Mouse (Mus musculus): ENCODE data around the gene Cpt1a. TPM values are rescaled to one million over a fixed set of nuclear protein-coding genes. Genes with fewer than 3 reads are reported as not detected.
A peak's percentile ranks its signal among the peaks of the same experiment; 100 is the strongest.

Gene Cpt1a
- polyA plus RNA-seq, 1 experiment from 2014 or later = 14.5 TPM

DNA sequence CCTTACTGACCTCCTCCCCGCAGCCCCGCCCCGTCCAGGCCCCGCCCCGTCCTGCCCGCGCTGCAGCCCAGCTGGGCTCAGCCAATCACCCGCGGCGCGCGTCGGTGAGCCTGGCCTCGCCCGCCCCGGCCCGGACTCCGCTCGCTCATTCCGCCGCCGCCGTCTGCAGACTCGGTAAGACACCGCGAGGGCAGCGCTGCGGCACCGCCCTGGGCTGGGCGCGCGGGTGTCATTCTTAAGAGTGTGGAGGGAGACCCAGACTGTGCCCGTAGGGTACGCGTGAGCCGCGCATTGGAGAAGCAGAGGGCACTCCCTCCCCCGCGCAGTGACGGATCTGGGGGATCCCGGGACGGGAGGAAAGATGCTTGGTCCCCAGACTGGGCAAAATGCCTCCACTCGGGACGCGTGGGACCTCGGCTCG is 1.1 kb downstream of the Cpt1a start:
- peak overlapping the region; percentile 66 for H3K9ac ChIP-seq (ENCODE audit: low read length)
- no peaks in the 10 kb centered on the region for H3K36me3 ChIP-seq (ENCODE audit: control insufficient read depth, insufficient read depth, low read length)
- no peak overlapping the region for H3K27ac ChIP-seq (ENCODE audit: low read depth, low read length)
- peak; percentile 75 for DNase-seq (ENCODE audit: low spot score)
- ATAC-seq = peak; percentile 75
- peaks cover 20% of the 10 kb centered on the region for H3K4me1 ChIP-seq (ENCODE audit: control insufficient read depth, insufficient read depth, low read length)
- WGBS = 1% methylated on average over 46 of the region's 47 CpGs
- peak overlapping the region; percentile 87 for H3K4me2 ChIP-seq (ENCODE audit: low read length)
- no peaks in the 10 kb centered on the region for H3K9me3 ChIP-seq (replicated peaks; ENCODE audit: control insufficient read depth, low read length)
- peak overlapping the region; percentile 50 for H3K4me3 ChIP-seq (ENCODE audit: low read depth, low read length)
- peaks cover 25% of the 10 kb centered on the region for H3K27me3 ChIP-seq (replicated peaks; ENCODE audit: control insufficient read depth, insufficient read depth, low read length)

DNA sequence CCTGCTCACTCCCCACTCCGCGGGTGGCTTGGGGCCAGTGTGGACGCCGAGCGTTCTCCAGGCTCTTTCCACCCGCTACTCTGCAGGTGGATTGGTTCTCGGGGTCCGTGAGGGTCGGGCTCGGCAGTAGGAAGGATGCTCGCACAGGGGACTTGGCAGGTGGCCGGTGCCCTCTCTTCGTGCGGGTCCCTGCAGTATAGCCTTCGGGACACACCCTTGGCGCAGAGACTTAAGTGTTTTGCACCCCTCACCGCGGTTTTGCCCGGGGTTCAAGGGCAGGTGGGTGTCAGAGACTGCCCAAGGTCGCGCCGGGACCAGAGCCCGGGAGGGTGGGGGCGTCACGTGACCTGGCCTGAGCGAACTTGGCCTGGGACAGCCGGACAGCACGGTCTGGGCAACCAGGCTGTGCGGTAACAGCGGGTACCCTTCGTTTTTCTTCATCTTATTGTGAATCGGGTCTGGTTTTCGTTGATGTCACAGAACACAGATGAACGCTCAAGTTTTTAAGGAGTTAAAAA is 1.7 kb downstream of the Cpt1a start:
- ATAC-seq (peak; percentile 3; the same call in 1 of the 2 replicates), DNase-seq (ENCODE audit: low spot score) (peak; percentile 17)
- Histone ChIP-seq H3K4me1 (ENCODE audit: control insufficient read depth, insufficient read depth, low read length) (peaks cover 20% of the 10 kb centered on the region), H3K9ac (ENCODE audit: low read length) (peak overlapping the region; percentile 66), H3K36me3 (ENCODE audit: control insufficient read depth, insufficient read depth, low read length) (no peaks in the 10 kb centered on the region), H3K27me3 (replicated peaks; ENCODE audit: control insufficient read depth, insufficient read depth, low read length) (peaks cover 25% of the 10 kb centered on the region), H3K4me3 (ENCODE audit: low read depth, low read length) (peak overlapping the region; percentile 50), H3K4me2 (ENCODE audit: low read length) (peak overlapping the region; percentile 87), H3K27ac (ENCODE audit: low read depth, low read length) (no peak overlapping the region), H3K9me3 (replicated peaks; ENCODE audit: control insufficient read depth, low read length) (no peaks in the 10 kb centered on the region)
- 0% methylated on average over 34 of the region's 34 CpGs for WGBS

DNA sequence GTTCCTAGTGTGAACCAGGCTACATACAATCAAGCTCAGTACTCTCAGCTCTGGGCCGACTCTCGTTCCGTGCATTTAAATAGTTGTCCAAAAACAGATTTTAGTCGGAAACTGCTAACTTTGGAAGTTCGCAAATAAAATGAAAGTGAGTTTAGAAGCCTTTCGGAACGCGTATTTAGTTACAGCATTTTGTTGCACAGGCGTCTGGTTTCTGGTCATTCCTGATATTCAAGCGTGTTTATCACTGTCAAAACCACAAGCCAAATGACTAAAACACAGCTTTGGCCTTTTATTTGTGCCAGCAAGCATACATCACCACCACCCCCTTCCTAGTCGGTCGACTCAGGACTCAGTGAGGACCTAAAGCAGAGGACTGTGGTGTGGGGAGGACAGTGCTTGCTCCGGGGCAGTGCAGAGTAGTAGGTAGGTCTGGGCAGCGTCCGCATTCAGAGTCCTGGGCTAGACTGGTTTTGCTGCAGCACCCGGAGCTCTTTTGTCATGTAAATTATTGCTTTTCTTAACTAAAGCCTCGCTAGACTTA is 2.2 kb downstream of the Cpt1a start:
- DNase-seq (ENCODE audit: low spot score) = peak; percentile 57
- Histone ChIP-seq H3K4me1 (ENCODE audit: control insufficient read depth, insufficient read depth, low read length) (peaks cover 20% of the 10 kb centered on the region), H3K4me3 (ENCODE audit: low read depth, low read length) (peak overlapping the region; percentile 50), H3K9me3 (replicated peaks; ENCODE audit: control insufficient read depth, low read length) (no peaks in the 10 kb centered on the region), H3K27ac (ENCODE audit: low read depth, low read length) (peak overlapping the region; percentile 79; the same call in 1 of the 2 replicates), H3K36me3 (ENCODE audit: control insufficient read depth, insufficient read depth, low read length) (no peaks in the 10 kb centered on the region), H3K27me3 (replicated peaks; ENCODE audit: control insufficient read depth, insufficient read depth, low read length) (peaks cover 25% of the 10 kb centered on the region), H3K4me2 (ENCODE audit: low read length) (peak overlapping the region; percentile 87), H3K9ac (ENCODE audit: low read length) (peak overlapping the region; percentile 66)
- 0 out of 2 replicates have a peak, but pooled peaks have one; percentile 24 for ATAC-seq
- WGBS = 4% methylated on average over 17 of the region's 17 CpGs

DNA sequence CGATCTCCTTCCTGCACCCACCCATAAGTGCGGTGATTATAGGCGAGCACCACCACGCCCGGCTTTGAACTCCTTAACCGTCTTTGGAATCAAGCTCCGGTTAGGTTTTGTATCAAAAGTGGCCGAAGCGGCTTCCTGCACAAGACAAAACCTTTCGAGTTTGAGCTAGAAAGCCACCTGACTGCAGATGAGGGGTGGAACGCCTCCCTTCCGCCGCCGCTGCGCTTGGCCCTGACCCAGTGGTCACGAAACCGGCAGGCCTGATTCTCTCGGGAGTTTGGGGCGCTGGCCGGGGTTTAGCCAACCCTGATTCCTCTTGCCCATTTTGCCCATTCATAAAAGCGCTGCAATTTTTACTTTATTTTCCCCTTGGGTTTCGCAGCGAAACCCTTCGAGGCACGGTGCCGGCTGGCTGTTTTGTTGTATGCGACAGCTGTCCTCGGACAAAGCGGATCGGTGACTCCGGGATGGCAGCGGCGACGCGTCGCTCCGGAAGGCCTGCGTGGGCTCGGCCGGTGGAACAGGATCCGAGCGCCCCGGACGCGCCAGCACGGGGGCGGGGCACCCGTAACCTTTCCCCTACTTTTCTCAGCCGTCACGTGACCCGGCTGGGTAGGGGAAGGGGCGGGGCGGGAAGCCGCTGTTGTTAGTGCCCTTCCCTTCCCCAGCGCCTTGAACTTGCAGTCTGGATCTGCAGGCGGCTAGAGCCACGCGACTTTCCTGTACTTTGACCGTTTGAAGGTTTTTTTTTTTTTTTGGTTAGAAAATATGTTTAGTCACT is 3.0 kb downstream of the Cpt1a start:
- ATAC-seq (peak; percentile 78), DNase-seq (ENCODE audit: low spot score) (peak; percentile 93)
- Histone ChIP-seq H3K9ac (ENCODE audit: low read length) (peak overlapping the region; percentile 66), H3K36me3 (ENCODE audit: control insufficient read depth, insufficient read depth, low read length) (no peaks in the 10 kb centered on the region), H3K4me1 (ENCODE audit: control insufficient read depth, insufficient read depth, low read length) (peaks cover 20% of the 10 kb centered on the region), H3K27me3 (replicated peaks; ENCODE audit: control insufficient read depth, insufficient read depth, low read length) (peaks cover 25% of the 10 kb centered on the region), H3K9me3 (replicated peaks; ENCODE audit: control insufficient read depth, low read length) (no peaks in the 10 kb centered on the region), H3K4me2 (ENCODE audit: low read length) (peak overlapping the region; percentile 87), H3K4me3 (ENCODE audit: low read depth, low read length) (peak overlapping the region; percentile 50), H3K27ac (ENCODE audit: low read depth, low read length) (peak overlapping the region; percentile 79)
- WGBS = under 1% methylated on average over 59 of the region's 59 CpGs

DNA sequence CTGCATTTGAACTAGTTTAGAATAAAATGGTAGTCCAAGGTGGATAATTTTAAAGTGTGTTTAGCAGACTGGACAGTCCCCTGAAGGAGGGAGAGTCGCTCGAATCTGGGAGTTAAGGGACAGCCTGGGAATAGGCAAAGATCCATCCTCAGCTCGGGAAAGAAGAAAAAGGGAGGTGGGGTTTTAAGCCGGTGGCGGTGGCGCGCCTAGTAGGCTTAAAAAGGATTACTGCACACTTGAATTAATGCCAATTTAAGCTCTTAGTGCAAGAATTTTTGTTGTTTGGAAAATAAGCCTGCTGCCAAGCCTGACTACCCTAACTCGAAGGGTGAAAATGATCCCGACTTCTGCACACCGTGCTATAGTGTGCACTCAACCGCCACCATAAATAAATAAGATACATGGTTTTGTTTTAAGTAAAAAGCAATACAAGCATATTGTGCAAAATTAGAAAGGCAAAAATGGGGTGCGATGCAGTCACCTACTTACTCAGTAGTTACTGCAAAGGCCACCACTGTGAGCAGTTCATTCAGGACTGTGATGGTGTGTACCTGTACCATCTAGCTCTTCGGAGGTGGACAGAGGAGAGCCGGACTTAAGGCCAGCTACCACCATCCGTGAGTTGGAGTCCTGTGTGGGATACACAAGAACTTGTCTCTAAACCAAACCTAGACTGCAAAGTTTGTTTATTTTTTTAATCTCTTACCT is 3.8 kb downstream of the Cpt1a start:
- H3K27ac ChIP-seq (ENCODE audit: low read depth, low read length) = peak overlapping the region; percentile 79; the same call in 1 of the 2 replicates
- peak overlapping the region; percentile 87 for H3K4me2 ChIP-seq (ENCODE audit: low read length)
- H3K9ac ChIP-seq (ENCODE audit: low read length) = peak overlapping the region; percentile 38; the same call in 1 of the 2 replicates
- H3K4me1 ChIP-seq (ENCODE audit: control insufficient read depth, insufficient read depth, low read length) = peaks cover 20% of the 10 kb centered on the region
- WGBS = 15% methylated on average over 15 of the region's 15 CpGs
- no peaks in the 10 kb centered on the region for H3K9me3 ChIP-seq (replicated peaks; ENCODE audit: control insufficient read depth, low read length)
- no peaks in the 10 kb centered on the region for H3K36me3 ChIP-seq (ENCODE audit: control insufficient read depth, insufficient read depth, low read length)
- peaks cover 25% of the 10 kb centered on the region for H3K27me3 ChIP-seq (replicated peaks; ENCODE audit: control insufficient read depth, insufficient read depth, low read length)
- DNase-seq (ENCODE audit: low spot score) (peak; percentile 78), ATAC-seq (peak; percentile 22)
- H3K4me3 ChIP-seq (ENCODE audit: low read depth, low read length) = peak overlapping the region; percentile 50

DNA sequence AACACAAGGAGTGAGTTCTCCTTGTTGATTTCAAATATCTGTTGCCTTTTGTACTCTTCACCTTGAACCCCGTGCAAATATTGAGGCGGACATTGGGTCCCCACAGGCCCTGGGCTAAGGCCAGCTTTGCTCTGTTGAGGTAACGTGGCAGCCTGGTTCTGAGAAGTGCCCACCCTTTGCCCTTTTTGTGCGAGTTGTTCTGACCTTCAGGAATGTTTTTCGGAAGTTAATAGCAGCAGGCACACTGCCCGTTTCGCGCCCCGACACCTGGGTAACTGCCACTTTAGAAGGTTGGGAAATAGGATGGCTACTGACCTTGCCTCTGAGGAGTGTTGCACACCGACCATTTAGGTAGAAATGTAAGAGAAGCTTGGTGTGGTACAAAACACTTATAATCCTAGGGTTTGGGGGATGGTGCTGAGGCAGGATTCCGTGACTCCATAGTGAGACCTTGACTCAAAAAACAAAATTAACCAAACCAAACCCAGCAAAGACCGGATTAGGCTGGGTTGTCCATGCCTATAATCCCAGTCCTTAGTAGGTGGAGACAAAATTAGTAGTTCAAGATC is 4.4 kb downstream of the Cpt1a start:
- Histone ChIP-seq H3K4me2 (ENCODE audit: low read length) (0 out of 2 replicates have a peak overlapping the region, but pooled peaks have one; percentile 87), H3K36me3 (ENCODE audit: control insufficient read depth, insufficient read depth, low read length) (no peaks in the 10 kb centered on the region), H3K27me3 (replicated peaks; ENCODE audit: control insufficient read depth, insufficient read depth, low read length) (peaks cover 24% of the 10 kb centered on the region), H3K4me3 (ENCODE audit: low read depth, low read length) (no peak overlapping the region), H3K9me3 (replicated peaks; ENCODE audit: control insufficient read depth, low read length) (no peaks in the 10 kb centered on the region), H3K27ac (ENCODE audit: low read depth, low read length) (no peak overlapping the region), H3K9ac (ENCODE audit: low read length) (no peak overlapping the region), H3K4me1 (ENCODE audit: control insufficient read depth, insufficient read depth, low read length) (peaks cover 20% of the 10 kb centered on the region)
- WGBS = 77% methylated on average over 12 of the region's 12 CpGs
- no peak for DNase-seq (ENCODE audit: low spot score)
- ATAC-seq = no peak

DNA sequence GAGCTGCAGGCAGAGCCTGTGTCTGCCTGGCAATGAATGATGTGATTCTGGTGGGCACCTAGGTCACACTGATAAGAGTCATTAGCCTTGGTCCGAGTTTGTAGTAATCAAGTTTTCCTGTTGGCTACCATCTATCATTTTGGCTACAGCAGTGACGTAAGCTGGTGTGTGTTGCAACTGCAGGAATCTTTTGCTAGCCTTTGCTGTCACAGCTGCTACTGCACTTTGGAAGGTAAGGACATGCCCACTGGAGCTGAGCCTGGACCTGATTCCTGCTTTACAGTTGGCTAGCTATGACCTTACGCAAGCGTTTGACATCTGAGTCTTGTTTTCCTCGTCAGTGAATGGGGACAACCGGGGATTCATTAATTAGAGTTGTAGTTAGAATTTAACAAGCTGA is 11.1 kb downstream of the Cpt1a start:
- Histone ChIP-seq H3K4me1 (ENCODE audit: control insufficient read depth, insufficient read depth, low read length) (peaks cover 4% of the 10 kb centered on the region), H3K4me3 (ENCODE audit: low read depth, low read length) (no peak overlapping the region), H3K27ac (ENCODE audit: low read depth, low read length) (no peak overlapping the region), H3K9ac (ENCODE audit: low read length) (no peak overlapping the region), H3K9me3 (replicated peaks; ENCODE audit: control insufficient read depth, low read length) (no peaks in the 10 kb centered on the region), H3K4me2 (ENCODE audit: low read length) (no peak overlapping the region), H3K27me3 (replicated peaks; ENCODE audit: control insufficient read depth, insufficient read depth, low read length) (no peaks in the 10 kb centered on the region), H3K36me3 (ENCODE audit: control insufficient read depth, insufficient read depth, low read length) (no peaks in the 10 kb centered on the region)
- no peak for ATAC-seq
- no peak for DNase-seq (ENCODE audit: low spot score)
- 68% methylated on average over 6 of the region's 6 CpGs for WGBS

DNA sequence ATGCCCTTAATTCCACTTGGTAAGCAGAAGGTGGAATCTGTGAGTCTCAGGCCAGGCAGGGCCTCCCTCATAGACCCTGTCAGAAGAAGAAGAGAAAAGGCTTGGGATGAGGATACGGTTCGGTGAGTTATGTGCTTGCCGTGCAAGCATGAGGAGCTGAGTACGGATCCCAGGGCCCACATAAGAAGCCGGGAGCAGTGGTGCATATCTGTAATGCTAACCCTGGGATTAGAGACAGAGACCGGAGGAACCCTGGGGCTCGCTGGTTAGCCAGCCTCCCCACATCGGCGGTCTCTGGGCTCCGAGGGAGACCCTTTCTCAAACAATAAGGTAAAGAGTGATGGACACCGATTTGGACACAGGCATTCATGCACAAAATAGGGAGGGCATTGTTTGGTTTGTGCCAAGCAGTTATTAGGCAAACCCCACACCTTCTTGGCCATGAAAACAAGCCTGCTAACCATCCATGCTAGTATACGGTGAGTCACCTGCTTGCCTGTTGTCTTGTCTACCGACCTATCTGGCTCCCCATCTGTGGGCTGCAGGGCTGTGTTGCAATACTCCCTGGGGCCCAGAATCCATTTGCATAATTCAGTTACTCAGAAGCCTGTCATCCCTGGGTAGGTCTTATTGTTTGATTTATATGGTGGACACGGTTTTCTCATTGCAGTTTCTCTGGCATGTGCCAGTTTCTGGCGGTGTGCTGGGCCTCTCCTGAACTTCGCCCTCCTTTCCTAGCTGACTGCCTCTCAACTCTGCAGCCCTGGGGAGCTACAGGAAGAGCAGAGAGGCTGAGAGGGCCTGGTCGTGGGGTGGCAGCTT is 11.8 kb downstream of the Cpt1a start:
- no peak overlapping the region for H3K27ac ChIP-seq (ENCODE audit: low read depth, low read length)
- no peak for ATAC-seq

More for the DNA sequence above, 11.8 kb downstream of the Cpt1a start:
- WGBS = 43% methylated on average over 17 of the region's 17 CpGs
- Histone ChIP-seq H3K4me2 (ENCODE audit: low read length) (no peak overlapping the region), H3K36me3 (ENCODE audit: control insufficient read depth, insufficient read depth, low read length) (no peaks in the 10 kb centered on the region), H3K9me3 (replicated peaks; ENCODE audit: control insufficient read depth, low read length) (no peaks in the 10 kb centered on the region), H3K4me3 (ENCODE audit: low read depth, low read length) (no peak overlapping the region), H3K4me1 (ENCODE audit: control insufficient read depth, insufficient read depth, low read length) (peaks cover 4% of the 10 kb centered on the region), H3K27me3 (replicated peaks; ENCODE audit: control insufficient read depth, insufficient read depth, low read length) (no peaks in the 10 kb centered on the region), H3K9ac (ENCODE audit: low read length) (no peak overlapping the region)
- no peak for DNase-seq (ENCODE audit: low spot score)
